Mouse (Mus musculus): Measurements from ENCODE around the gene Efcab11.

GRCm38 (mm10) chr12:99654991-99655880 lies 229.0 kb downstream of the Efcab11 start:
- TF ChIP-seq GATA1 (IDR thresholded peaks at IDR 0.05; ENCODE audit: low read length) (no peak), TAL1 (IDR thresholded peaks at IDR 0.05; ENCODE audit: low read length) (no peak)

Data from erythroblast, embryonic 14.5 days (primary cell).